Mouse (Mus musculus): ENCODE data around the gene Sh2d5. TPM values are rescaled to one million over a fixed set of nuclear protein-coding genes. Genes with fewer than 3 reads are reported as not detected.

Sh2d5 gene
- total and polyA plus RNA-seq, 3 experiments = 2.0 to 2.8 TPM; not detected in 1

- TF ChIP-seq TBP (IDR thresholded peaks at IDR 0.05; ENCODE audit: low read depth, low read length) (no peak), E2F4 (IDR thresholded peaks at IDR 0.05; ENCODE audit: borderline replicate concordance, low read depth, low read length) (no peak), SMC3 (IDR thresholded peaks at IDR 0.05; ENCODE audit: low read depth, low read length) (no peak), POLR2A (IDR thresholded peaks at IDR 0.05; ENCODE audit: control insufficient read depth in 1 of 2, insufficient read depth in 1 of 2, low read depth in 1 of 2, low read length in 2 of 2, poor library complexity in 1 of 2) (no peak), MXI1 (IDR thresholded peaks at IDR 0.05; ENCODE audit: low read depth, low read length) (peak; percentile 40; the same call in 1 of the 2 replicates), HCFC1 (IDR thresholded peaks at IDR 0.05; ENCODE audit: low read depth, low read length) (no peak), GATA1 (IDR thresholded peaks at IDR 0.05; ENCODE audit: low read depth, low read length) (no peak), NELFE (IDR thresholded peaks at IDR 0.05; ENCODE audit: low read depth, low read length) (no peak), ZNF384 (IDR thresholded peaks at IDR 0.05; ENCODE audit: low read depth, low read length) (no peak), MYB (IDR thresholded peaks at IDR 0.05; ENCODE audit: low read depth, low read length) (no peak), CHD1 (IDR thresholded peaks at IDR 0.05; ENCODE audit: low read depth, low read length) (no peak), RAD21 (IDR thresholded peaks at IDR 0.05; ENCODE audit: low read depth, low read length) (no peak), USF1 (IDR thresholded peaks at IDR 0.05; ENCODE audit: low read depth, low read length) (peak; percentile 63), EP300 (IDR thresholded peaks at IDR 0.05; ENCODE audit: low read depth in 1 of 2, low read length in 2 of 2) (no peak), RCOR1 (IDR thresholded peaks at IDR 0.05; ENCODE audit: low read depth, low read length) (no peak)
Measured at GRCm38 (mm10) chr4:138251819-138252218, 1.6 kb downstream of the Sh2d5 start (continued).

- no peak for TF ChIP-seq MEF2A (IDR thresholded peaks at IDR 0.05; ENCODE audit: extremely low read depth, insufficient replicate concordance, low read depth, low read length, poor library complexity, severe bottlenecking)
- no peak for TF ChIP-seq UBTF (IDR thresholded peaks at IDR 0.05; ENCODE audit: borderline replicate concordance, insufficient read depth, low read depth, low read length)
- no peak for TF ChIP-seq ZKSCAN1 (IDR thresholded peaks at IDR 0.05; ENCODE audit: low read depth, low read length)
- TF ChIP-seq NRF1 (IDR thresholded peaks at IDR 0.05; ENCODE audit: insufficient read depth, low read depth, low read length, poor library complexity, severe bottlenecking) = no peak
- no peak for TF ChIP-seq KAT2A (conservative IDR thresholded peaks at IDR 0.05; ENCODE audit: low read depth, low read length)
- TF ChIP-seq GATA1 (IDR thresholded peaks at IDR 0.05; ENCODE audit: low read depth, low read length) = no peak
- TF ChIP-seq CHD1 (IDR thresholded peaks at IDR 0.05; ENCODE audit: low read depth, low read length) = no peak
- TF ChIP-seq USF1 (IDR thresholded peaks at IDR 0.05; ENCODE audit: low read depth, low read length) = no peak
- no peak for TF ChIP-seq MYB (IDR thresholded peaks at IDR 0.05; ENCODE audit: low read depth, low read length)
- TF ChIP-seq RAD21 (IDR thresholded peaks at IDR 0.05; ENCODE audit: low read depth, low read length) = no peak
- no peak for TF ChIP-seq JUND (IDR thresholded peaks at IDR 0.05; ENCODE audit: low read depth, low read length)
- no peak for TF ChIP-seq NELFE (IDR thresholded peaks at IDR 0.05; ENCODE audit: low read depth, low read length)
- no peak for TF ChIP-seq SMC3 (IDR thresholded peaks at IDR 0.05; ENCODE audit: low read depth, low read length)
- no peak for TF ChIP-seq E2F4 (IDR thresholded peaks at IDR 0.05; ENCODE audit: borderline replicate concordance, low read depth, low read length)
- no peak for TF ChIP-seq MXI1 (IDR thresholded peaks at IDR 0.05; ENCODE audit: low read depth, low read length)
- no peak for TF ChIP-seq ETS1 (IDR thresholded peaks at IDR 0.05; ENCODE audit: low read depth, low read length)
- no peak for TF ChIP-seq POLR2A (IDR thresholded peaks at IDR 0.05; ENCODE audit: control insufficient read depth in 1 of 2, insufficient read depth in 1 of 2, low read depth in 1 of 2, low read length in 2 of 2, poor library complexity in 1 of 2)
- no peak for TF ChIP-seq ZNF384 (IDR thresholded peaks at IDR 0.05; ENCODE audit: low read depth, low read length)
- no peak for TF ChIP-seq TBP (IDR thresholded peaks at IDR 0.05; ENCODE audit: low read depth, low read length)
- TF ChIP-seq MAFK (IDR thresholded peaks at IDR 0.05; ENCODE audit: borderline replicate concordance, low read depth, low read length) = no peak
- H3K27ac ChIP-seq (ENCODE audit: control insufficient read depth, low read depth, low read length) = no peak overlapping the region
- no peaks in the 10 kb centered on the region for H3K27me3 ChIP-seq (ENCODE audit: control insufficient read depth in 1 of 2, insufficient read depth in 2 of 2, low read length in 2 of 2)
- no peak overlapping the region for H3K4me3 ChIP-seq (ENCODE audit: control insufficient read depth in 1 of 2, insufficient read depth in 1 of 2, low read depth in 2 of 2, low read length in 2 of 2)
- 0 out of 4 replicates have a peak, but pooled peaks cover 0 to 3% of the 10 kb centered on the region in 2 experiments for H3K36me3 ChIP-seq (ENCODE audit: control insufficient read depth in 1 of 2, insufficient read depth in 2 of 2, low read length in 2 of 2)
- H3K9me3 ChIP-seq (replicated peaks; ENCODE audit: insufficient read depth, low read length) = no peaks in the 10 kb centered on the region
- H3K9ac ChIP-seq (ENCODE audit: control insufficient read depth, low read depth, low read length, poor library complexity, severe bottlenecking) = no peak overlapping the region
- H3K4me1 ChIP-seq (ENCODE audit: control insufficient read depth in 1 of 2, insufficient read depth in 2 of 2, low read length in 2 of 2) = peaks cover 0 to 10% of the 10 kb centered on the region in 2 experiments; a peak in 3 of 4 replicates
- DNase-seq (ENCODE audit: low read depth, low spot score) = no peak
- no peaks in the 10 kb centered on the region for H3K79me2 ChIP-seq (ENCODE audit: control insufficient read depth, insufficient read depth, low read length, poor library complexity)
Measured at GRCm38 (mm10) chr4:138252231-138252630, 2.0 kb downstream of the Sh2d5 start.
